Mouse (Mus musculus): ENCODE measurements around the gene 1700012P22Rik. TPM values are rescaled to one million over a fixed set of nuclear protein-coding genes. Genes with fewer than 3 reads are reported as not detected.
A peak's percentile ranks its signal among the peaks of the same experiment; 100 is the strongest.

1700012P22Rik gene
- total RNA-seq (2021): not detected
- long read RNA-seq, experiment 1: 0 reads
- long read RNA-seq, experiment 2: 0 reads

- intact Hi-C loops (cut with DNase I): no loop called here
- DNase-seq: no peak
Observed at GRCm38 (mm10) chr4:144438672-144439071, at the start of gene 1700012P22Rik. TSS of gene 1700012P22Rik (minus strand) at chr4:144438772.

GRCm38 (mm10) chr4:144468091-144468490 is 29.5 kb upstream of the 1700012P22Rik start:
- DNase-seq: no peak
- intact Hi-C loops (cut with DNase I): no loop called here

- no peak for DNase-seq
- intact Hi-C loops (cut with DNase I): no loop called here
Observed at GRCm38 (mm10) chr4:144465206-144465605, 26.6 kb upstream of the 1700012P22Rik start.

GRCm38 (mm10) chr4:144463656-144464055 is 25.1 kb upstream of the 1700012P22Rik start, which contains the start of gene Aadacl3:
TSS of gene Aadacl3 (minus strand) at chr4:144463756.
- intact Hi-C loops (cut with DNase I): no loop called here
- no peak for DNase-seq

- intact Hi-C loops (cut with DNase I): no loop called here
- no peak for DNase-seq
Observed at GRCm38 (mm10) chr4:144453217-144453616, 14.6 kb upstream of the 1700012P22Rik start, which contains the start of gene Gm9944. TSS of gene Gm9944 (minus strand) at chr4:144453317.

- no peak for DNase-seq
- intact Hi-C loops (cut with DNase I): no loop called here
Observed at GRCm38 (mm10) chr4:144448546-144448945, 10.0 kb upstream of the 1700012P22Rik start.

GRCm38 (mm10) chr4:144441582-144441981 is 3.0 kb upstream of the 1700012P22Rik start:
- intact Hi-C loops (cut with DNase I): no loop called here
- DNase-seq: no peak

GRCm38 (mm10) chr4:144441095-144441494 is 2.5 kb upstream of the 1700012P22Rik start:
- intact Hi-C loops (cut with DNase I): no loop called here

GRCm38 (mm10) chr4:144433216-144433615 is 5.4 kb downstream of the 1700012P22Rik start:
- no peak for DNase-seq
- intact Hi-C loops (cut with DNase I): no loop called here

More at GRCm38 (mm10) chr4:144441095-144441494, 2.5 kb upstream of the 1700012P22Rik start:
- no peak for DNase-seq

- no peak for DNase-seq
- intact Hi-C loops (cut with DNase I): no loop called here
Observed at GRCm38 (mm10) chr4:144430723-144431122, 7.8 kb downstream of the 1700012P22Rik start.

GRCm38 (mm10) chr4:144428868-144429267 is 9.7 kb downstream of the 1700012P22Rik start:
- intact Hi-C loops (cut with DNase I): no loop called here
- DNase-seq: peak in 1 of 2 experiments; percentile 6

GRCm38 (mm10) chr4:144424590-144424989 is 14.0 kb downstream of the 1700012P22Rik start:
- intact Hi-C loops (cut with DNase I): no loop called here
- no peak for DNase-seq

- intact Hi-C loops (cut with DNase I): no loop called here
- no peak for DNase-seq
Observed at GRCm38 (mm10) chr4:144420644-144421043, 17.9 kb downstream of the 1700012P22Rik start.

GRCm38 (mm10) chr4:144408290-144408689 is 30.3 kb downstream of the 1700012P22Rik start, which contains the start of gene Pramef12:
TSS of gene Pramef12 (minus strand) at chr4:144408464.
- intact Hi-C loops (cut with DNase I): no loop called here
- DNase-seq: no peak

- no peak for DNase-seq
- intact Hi-C loops (cut with DNase I): no loop called here
Observed at GRCm38 (mm10) chr4:144406261-144406660, 32.3 kb downstream of the 1700012P22Rik start.

GRCm38 (mm10) chr4:144404456-144405086 is 34.0 kb downstream of the 1700012P22Rik start:
- intact Hi-C loops (cut with DNase I): no loop called here
- DNase-seq: peak; percentile 3 to 30

- no peak for DNase-seq
- intact Hi-C loops (cut with DNase I): no loop called here
Observed at GRCm38 (mm10) chr4:144402712-144403111, 35.9 kb downstream of the 1700012P22Rik start.

- intact Hi-C loops (cut with DNase I): no loop called here
Observed at GRCm38 (mm10) chr4:144396316-144396715, 42.3 kb downstream of the 1700012P22Rik start.

GRCm38 (mm10) chr4:144377911-144378310 is 60.7 kb downstream of the 1700012P22Rik start, which contains the start of gene Pramef20:
TSS of gene Pramef20 (minus strand) at chr4:144377933.
- intact Hi-C loops (cut with DNase I): no loop called here
- no peak for DNase-seq

More at GRCm38 (mm10) chr4:144396316-144396715, 42.3 kb downstream of the 1700012P22Rik start:
- no peak for DNase-seq
